Mouse (Mus musculus): ENCODE measurements around the gene Rfesd. TPM values are rescaled to one million over a fixed set of nuclear protein-coding genes. Genes with fewer than 3 reads are reported as not detected.

The Rfesd gene
- total RNA-seq, 2 experiments from 2014 or later = 8.1 to 52.0 TPM

- no peak for ATAC-seq (replicated peaks; ENCODE audit: low FRiP score, poor library complexity, severe bottlenecking)
These were observed 26.1 kb downstream of the Rfesd start for GRCm38 (mm10) chr13:75992169-75993028.

GRCm38 (mm10) chr13:75988096-75988495, 30.4 kb downstream of the Rfesd start:
- no peak; the same call in 1 of the 2 replicates for ATAC-seq (replicated peaks; ENCODE audit: low FRiP score, poor library complexity, severe bottlenecking)

GRCm38 (mm10) chr13:75981901-75982300, 36.6 kb downstream of the Rfesd start:
- no peak for ATAC-seq (replicated peaks; ENCODE audit: low FRiP score, poor library complexity, severe bottlenecking)

GRCm38 (mm10) chr13:75976649-75977048, 41.9 kb downstream of the Rfesd start:
- no peak for ATAC-seq (replicated peaks; ENCODE audit: low FRiP score, poor library complexity, severe bottlenecking)

- ATAC-seq (replicated peaks; ENCODE audit: low FRiP score, poor library complexity, severe bottlenecking) = no peak
These were observed 42.3 kb downstream of the Rfesd start for GRCm38 (mm10) chr13:75976218-75976617.

GRCm38 (mm10) chr13:75975629-75976028, 42.9 kb downstream of the Rfesd start:
- no peak for ATAC-seq (replicated peaks; ENCODE audit: low FRiP score, poor library complexity, severe bottlenecking)

GRCm38 (mm10) chr13:75974481-75974880, 44.0 kb downstream of the Rfesd start:
- no peak for ATAC-seq (replicated peaks; ENCODE audit: low FRiP score, poor library complexity, severe bottlenecking)

GRCm38 (mm10) chr13:75966850-75967249, 51.7 kb downstream of the Rfesd start, which contains the start of gene Spata9:
Spata9 (plus strand) TSS chr13:75967150.
- no peak for ATAC-seq (replicated peaks; ENCODE audit: low FRiP score, poor library complexity, severe bottlenecking)

GRCm38 (mm10) chr13:75955357-75955992, 63.0 kb downstream of the Rfesd start:
- ATAC-seq (replicated peaks; ENCODE audit: low FRiP score, poor library complexity, severe bottlenecking) = no peak

Other genes starting within 250 kb of the Rfesd start
- gene Glrx, start 178.9 kb downstream of the Rfesd start, total RNA-seq (2015; ENCODE audit: low replicate concordance) = 62.9 and 66.7 TPM in 2 replicates
- 18.9 and 34.6 TPM in 2 replicates for gene Glrx, start 178.9 kb downstream of the Rfesd start, total RNA-seq (2017; ENCODE audit: low replicate concordance)
- 1.3 and 1.4 TPM in 2 replicates for gene Rhobtb3, start 74.8 kb downstream of the Rfesd start, total RNA-seq (2015; ENCODE audit: low replicate concordance)
- gene Rhobtb3, start 74.8 kb downstream of the Rfesd start, total RNA-seq (2017; ENCODE audit: low replicate concordance) = 0.30 TPM in 1 of 2 replicates, not detected in the other
- gene Spata9, start 51.6 kb downstream of the Rfesd start, total RNA-seq (2015; ENCODE audit: low replicate concordance) = not detected in 2 replicates
- gene Spata9, start 51.6 kb downstream of the Rfesd start, total RNA-seq (2017; ENCODE audit: low replicate concordance) = not detected in 2 replicates
- gene Gpr150, start 38.3 kb upstream of the Rfesd start, total RNA-seq (2015; ENCODE audit: low replicate concordance) = 0.72 TPM in 1 of 2 replicates, not detected in the other
- 0.26 TPM in 1 of 2 replicates, not detected in the other for gene Gpr150, start 38.3 kb upstream of the Rfesd start, total RNA-seq (2017; ENCODE audit: low replicate concordance)
- 0.84 and 1.1 TPM in 2 replicates for gene Arsk, start 79.9 kb upstream of the Rfesd start, total RNA-seq (2015; ENCODE audit: low replicate concordance)
- 1.5 and 1.8 TPM in 2 replicates for gene Arsk, start 79.9 kb upstream of the Rfesd start, total RNA-seq (2017; ENCODE audit: low replicate concordance)
- 2.5 and 7.2 TPM in 2 replicates for gene Ttc37, start 80.0 kb upstream of the Rfesd start, total RNA-seq (2015; ENCODE audit: low replicate concordance)
- gene Ttc37, start 80.0 kb upstream of the Rfesd start, total RNA-seq (2017; ENCODE audit: low replicate concordance) = 4.5 and 9.4 TPM in 2 replicates